Mouse (Mus musculus) urinary bladder, postnatal 10 days (tissue): Measurements from ENCODE around the gene Naa38.
"Not testable (repeated sequence)": the region's sequence is repeated elsewhere in the genome, so short reads cannot be mapped to it uniquely, and the experiment has no call there.

Experiments
- DNase-seq: peaks from one replicate; pipeline ENCODE4 v3.0.0; 2022; ENCODE audit warnings: low spot score

Gene Naa38

GRCm38 (mm10) chr11:69373223-69373965 lies 21.9 kb upstream of the Naa38 start:
- no peak for DNase-seq

GRCm38 (mm10) chr11:69375646-69376045 lies 19.6 kb upstream of the Naa38 start:
- no peak for DNase-seq

GRCm38 (mm10) chr11:69377766-69378165 lies 17.5 kb upstream of the Naa38 start:
- DNase-seq = no peak

GRCm38 (mm10) chr11:69379600-69379999 lies 15.7 kb upstream of the Naa38 start:
- no peak for DNase-seq

GRCm38 (mm10) chr11:69381356-69381755 lies 13.9 kb upstream of the Naa38 start:
- DNase-seq = no peak

GRCm38 (mm10) chr11:69382478-69383105 lies 12.7 kb upstream of the Naa38 start:
- no peak for DNase-seq

- DNase-seq = no peak
These were observed 10.3 kb upstream of the Naa38 start for GRCm38 (mm10) chr11:69384979-69385378.

GRCm38 (mm10) chr11:69386758-69387157 lies 8.5 kb upstream of the Naa38 start:
- no peak for DNase-seq

- DNase-seq = no peak
These were observed 6.6 kb upstream of the Naa38 start for GRCm38 (mm10) chr11:69388680-69389079.

- no peak for DNase-seq
These were observed 5.5 kb upstream of the Naa38 start for GRCm38 (mm10) chr11:69389531-69390399.

- DNase-seq = no peak
These were observed 4.8 kb upstream of the Naa38 start for GRCm38 (mm10) chr11:69390400-69391034.

GRCm38 (mm10) chr11:69394591-69395167 lies 608 bp upstream of the Naa38 start:
- not testable (repeated sequence) for DNase-seq

GRCm38 (mm10) chr11:69395634-69396373 lies 517 bp downstream of the Naa38 start:
- peak; percentile 84 for DNase-seq

GRCm38 (mm10) chr11:69396772-69397171 lies 1.5 kb downstream of the Naa38 start:
- DNase-seq = no peak

- DNase-seq = no peak
These were observed 2.3 kb downstream of the Naa38 start for GRCm38 (mm10) chr11:69397581-69398057.

GRCm38 (mm10) chr11:69398059-69398458 lies 2.8 kb downstream of the Naa38 start, which contains the start of gene Tmem88:
Tmem88 (minus strand) TSS chr11:69398234.
- DNase-seq = no peak

GRCm38 (mm10) chr11:69398486-69399200 lies 3.4 kb downstream of the Naa38 start:
- DNase-seq = no peak

GRCm38 (mm10) chr11:69399201-69400082 lies 4.2 kb downstream of the Naa38 start:
- DNase-seq = no peak
